Mouse (Mus musculus) CH12.LX (cell line): ENCODE results near the gene Gm27021. TPM values are rescaled to one million over a fixed set of nuclear protein-coding genes. Genes with fewer than 3 reads are reported as not detected.

ENCODE experiments used
- DNase-seq: peaks from one replicate; pipeline ENCODE4 v3.0.0-alpha.2; 2013; ENCODE audit errors: extremely low read depth
- H3K27ac ChIP-seq: 2 replicates; pipeline ENCODE4 v1.5.1; 2012; ENCODE audit warnings: low read depth, mild to moderate bottlenecking, control low read depth, moderate library complexity; ENCODE audit not compliant: insufficient read depth
- H3K27me3 ChIP-seq: replicated peaks from 2 replicates; pipeline ENCODE3; 2012; ENCODE audit warnings: inconsistent platforms
- H3K36me3 ChIP-seq, 2 experiments: replicated peaks in 1 of 2; 2 replicates each; pipeline versions ENCODE3 to v1.6.1; 2012; ENCODE audit warnings: inconsistent platforms in 1 of 2, low read length in 1 of 2, mild to moderate bottlenecking in 1 of 2, mixed read lengths in 1 of 2, moderate library complexity in 1 of 2; ENCODE audit not compliant: control insufficient read depth in 1 of 2, insufficient read depth in 1 of 2
- H3K4me1 ChIP-seq, 2 experiments: 2 replicates each; pipeline ENCODE4 v1.6.1; 2012; ENCODE audit warnings: inconsistent platforms in 1 of 2, moderate library complexity in 1 of 2; ENCODE audit not compliant: insufficient read depth in 2 of 2, control insufficient read depth in 1 of 2
- H3K4me2 ChIP-seq: 2 replicates; pipeline ENCODE4 v1.6.1; 2012; ENCODE audit warnings: low read depth, mild to moderate bottlenecking, control low read depth; ENCODE audit not compliant: poor library complexity, insufficient read depth, severe bottlenecking
- H3K4me3 ChIP-seq, 3 experiments: fragments of 150-350 bp in 1 of 3; sonication (generic) in 1 of 3; replicated peaks in 1 of 3; 2 replicates each; pipeline versions ENCODE3 to v1.5.1; 2011 to 2012; ENCODE audit warnings: low read depth in 2 of 3, low read length in 2 of 3, mild to moderate bottlenecking in 2 of 3, moderate library complexity in 2 of 3, control low read depth in 1 of 3, improper control_type of control experiment in 1 of 3, inconsistent platforms in 1 of 3, mixed read lengths in 1 of 3; ENCODE audit not compliant: poor library complexity in 1 of 3
- H3K79me2 ChIP-seq: replicated peaks from 2 replicates; pipeline ENCODE4 v1.6.1; 2012; ENCODE audit warnings: mild to moderate bottlenecking, moderate library complexity; ENCODE audit not compliant: control insufficient read depth, poor library complexity, insufficient read depth, severe bottlenecking; ENCODE audit errors: extremely low read depth
- H3K9ac ChIP-seq: 2 replicates; pipeline ENCODE4 v1.6.1; 2012; ENCODE audit warnings: low read depth, mild to moderate bottlenecking, control low read depth, moderate library complexity; ENCODE audit not compliant: insufficient read depth
- H3K9me3 ChIP-seq: replicated peaks from 2 replicates; pipeline ENCODE3; 2012; ENCODE audit warnings: low read length, inconsistent platforms, mixed read lengths
- BHLHE40 ChIP-seq: IDR thresholded peaks from 2 replicates; pipeline ENCODE4 v1.6.1; 2011; ENCODE audit warnings: mild to moderate bottlenecking, low read depth, low read length, improper control_type of control experiment
- E2F4 ChIP-seq: IDR thresholded peaks from 2 replicates; pipeline ENCODE4 v1.6.1; 2011; ENCODE audit warnings: low read depth, low read length, improper control_type of control experiment; ENCODE audit not compliant: insufficient replicate concordance
- HCFC1 ChIP-seq: IDR thresholded peaks from 2 replicates; pipeline ENCODE4 v1.6.1; 2012; ENCODE audit warnings: low read depth, mild to moderate bottlenecking, inconsistent platforms, low read length, improper control_type of control experiment
- JUN ChIP-seq: IDR thresholded peaks from 2 replicates; pipeline ENCODE4 v1.6.1; 2011; ENCODE audit warnings: low read depth, mild to moderate bottlenecking, low read length, improper control_type of control experiment, moderate library complexity; ENCODE audit not compliant: insufficient read depth
- MAX ChIP-seq: IDR thresholded peaks from 2 replicates; pipeline ENCODE4 v1.6.1; 2011; ENCODE audit warnings: low read length, improper control_type of control experiment
- MXI1 ChIP-seq: IDR thresholded peaks from 2 replicates; pipeline ENCODE4 v1.6.1; 2011; ENCODE audit warnings: mild to moderate bottlenecking, low read depth, low read length, improper control_type of control experiment
- POLR2AphosphoS2 ChIP-seq: IDR thresholded peaks from 2 replicates; pipeline ENCODE4 v1.6.1; 2011; ENCODE audit warnings: low read depth, low read length, improper control_type of control experiment
- RAD21 ChIP-seq: IDR thresholded peaks from 2 replicates; pipeline ENCODE4 v1.6.1; 2011; ENCODE audit warnings: low read depth, mild to moderate bottlenecking, low read length, improper control_type of control experiment, moderate library complexity
- TBP ChIP-seq: conservative IDR thresholded peaks from 2 replicates; pipeline ENCODE4 v1.6.1; 2011; ENCODE audit warnings: low read depth, low read length, improper control_type of control experiment
- USF1 ChIP-seq: IDR thresholded peaks from 2 replicates; pipeline ENCODE4 v1.6.1; 2014; ENCODE audit warnings: low read depth, mild to moderate bottlenecking, inconsistent platforms, low read length, improper control_type of control experiment
- USF2 ChIP-seq: conservative IDR thresholded peaks from 2 replicates; pipeline ENCODE4 v1.6.1; 2011; ENCODE audit warnings: low read depth, low read length, improper control_type of control experiment
- ZC3H11A ChIP-seq: IDR thresholded peaks from 2 replicates; pipeline ENCODE4 v1.6.1; 2012; ENCODE audit warnings: low read depth, mild to moderate bottlenecking, inconsistent platforms, low read length, improper control_type of control experiment
- ZNF384 ChIP-seq: IDR thresholded peaks from 2 replicates; pipeline ENCODE4 v1.6.1; 2012; ENCODE audit warnings: low read depth, low read length, improper control_type of control experiment, inconsistent platforms
- dilution Hi-C: fragments of 300-500 bp; cut with MboI; formaldehyde crosslinking; loops from 2 replicates; pipeline ENCODE4 v1.14.3; 2020; ENCODE audit warnings: low sequenced_read_pairs; ENCODE audit not compliant: extremely low pct_unique_long_range_greater_than_20kb, extremely low pct_ligation_motif_present
- in situ Hi-C: fragments of 300-500 bp; cut with MboI; formaldehyde crosslinking; loops from 3 replicates; pipeline ENCODE4 v1.14.3; 2019; ENCODE audit warnings: low sequenced_read_pairs, low pct_ligation_motif_present, low pct_unique_long_range_greater_than_20kb, mixed read lengths
- polyA plus RNA-seq: library from polyadenylated mRNA; unstranded; fragments of >175 nt; gene quantifications from 2 replicates; pipeline ENCODE4 v1.2.1, GENCODE M21; 2012; ENCODE audit warnings: low read depth; ENCODE audit not compliant: insufficient read length
- total RNA-seq, 2 experiments: library from RNA; depleted of rRNA; stranded (reverse); fragments of 300-350 nt in 1 of 2; fragments of >200 nt in 1 of 2; gene quantifications; 2 replicates each; pipeline ENCODE4 v1.2.3; 2012 to 2014

Gm27021 gene
- total and polyA plus RNA-seq, 3 experiments = 1.0 to 1.1 TPM; not detected in 1

DNA sequence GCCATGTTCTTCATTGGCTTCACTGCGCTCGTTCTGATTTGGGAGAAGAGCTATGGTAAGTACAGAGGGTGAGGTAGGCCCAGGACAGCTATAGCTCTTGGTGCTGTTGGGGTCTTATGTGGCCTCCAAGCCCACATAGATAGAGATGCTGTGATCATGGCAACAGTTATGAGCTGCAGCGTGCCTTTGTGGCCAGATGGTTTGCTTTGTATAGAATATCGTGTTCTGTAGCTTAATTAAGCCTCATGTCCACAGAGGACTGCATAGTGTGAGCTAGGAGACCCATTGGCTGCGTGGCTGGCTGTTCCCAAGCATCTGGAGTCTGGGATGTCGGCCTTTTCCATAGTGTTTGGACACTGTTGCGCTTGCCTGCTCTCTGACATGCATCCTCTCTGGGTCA, 5.4 kb upstream of the Gm27021 start:
- Histone ChIP-seq H3K27ac (no peak overlapping the region), H3K27me3 (no peaks in the 10 kb centered on the region), H3K4me3 (no peak overlapping the region), H3K4me2 (no peak overlapping the region), H3K79me2 (peaks cover 20% of the 10 kb centered on the region), H3K9ac (no peak overlapping the region), H3K9me3 (no peaks in the 10 kb centered on the region), H3K4me1 (peaks cover 0 to 19% of the 10 kb centered on the region in 2 experiments; a peak in 2 of 4 replicates), H3K36me3 (peaks cover 43 to 57% of the 10 kb centered on the region in 2 experiments)
- dilution Hi-C loops = no loop called here
- in situ Hi-C loops = no loop called here
- DNase-seq = no peak
- TF ChIP-seq TBP (no peak), E2F4 (no peak), USF2 (no peak), JUN (no peak), MXI1 (no peak), MAX (no peak), POLR2AphosphoS2 (no peak), HCFC1 (no peak), ZNF384 (no peak)

DNA sequence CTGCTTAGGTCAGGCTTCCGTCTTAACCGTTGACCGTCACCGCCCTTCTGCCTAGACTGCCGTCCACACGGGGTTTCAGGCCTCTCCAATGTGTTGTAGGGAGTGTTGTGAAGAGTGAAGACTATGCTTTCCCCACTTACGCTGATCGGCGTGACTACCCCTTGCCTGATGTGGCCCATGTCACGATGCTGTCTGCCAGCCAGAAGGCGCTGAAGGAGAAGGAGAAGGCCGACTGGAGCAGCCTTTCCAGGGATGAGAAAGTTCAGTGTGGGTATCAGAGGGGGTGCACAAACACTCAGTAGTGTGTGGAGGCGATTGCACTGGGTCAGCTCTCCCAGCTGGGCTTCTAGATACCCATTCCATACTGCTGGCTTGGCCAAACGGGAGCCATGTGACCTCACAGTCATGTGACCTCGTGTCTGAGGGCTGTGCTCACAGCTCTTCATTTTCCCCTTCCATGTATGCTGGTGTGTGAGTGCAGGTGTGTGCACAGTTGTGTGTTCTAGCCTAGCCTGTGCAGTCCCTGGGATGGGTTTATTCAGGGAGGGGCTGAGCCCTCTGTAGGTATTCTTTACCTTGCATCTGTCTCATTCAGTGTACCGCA, 4.8 kb upstream of the Gm27021 start:
- no peak for DNase-seq
- TF ChIP-seq RAD21 = no peak
- TF ChIP-seq ZC3H11A = no peak
- peak; percentile 56 for TF ChIP-seq USF2
- TF ChIP-seq USF1 = peak; percentile 24; the same call in 1 of the 2 replicates
- TF ChIP-seq BHLHE40 = no peak
- peaks cover 43 to 57% of the 10 kb centered on the region in 2 experiments for H3K36me3 ChIP-seq
- peaks cover 22% of the 10 kb centered on the region for H3K79me2 ChIP-seq
- peaks cover 0 to 19% of the 10 kb centered on the region in 2 experiments; a peak in 2 of 4 replicates for H3K4me1 ChIP-seq
- no peak overlapping the region for H3K27ac ChIP-seq
- H3K4me3 ChIP-seq = no peak overlapping the region
- H3K27me3 ChIP-seq = no peaks in the 10 kb centered on the region
- no peak overlapping the region for H3K4me2 ChIP-seq
- dilution Hi-C loops (no loop called here), in situ Hi-C loops (no loop called here)
- no peak overlapping the region for H3K9ac ChIP-seq
- H3K9me3 ChIP-seq = no peaks in the 10 kb centered on the region
